Mouse (Mus musculus) right cerebral cortex, postnatal 10 days (tissue): ENCODE measurements at regions not wholly inside any gene's neighbourhood (a gene's known extent, or its start where the extent isn't known, plus 50 kb on each side); places are given as distances from the start of the nearest gene placed in this dataset.

Experiments
- DNase-seq, 2 experiments: peaks; one replicate each; pipeline ENCODE4 v3.0.0; 2021; ENCODE audit warnings: low spot score in 2 of 2

- no peak for DNase-seq
Measured at GRCm38 (mm10) chr12:10572378-10572650, 181.7 kb downstream of the Rdh14 start.

- no peak for DNase-seq
Measured at GRCm38 (mm10) chr12:10573381-10573780, 182.8 kb downstream of the Rdh14 start.

- no peak for DNase-seq
Measured at GRCm38 (mm10) chr12:10582840-10583614, 192.5 kb downstream of the Rdh14 start.

- no peak for DNase-seq
Measured at GRCm38 (mm10) chr12:10584026-10584425, 193.5 kb downstream of the Rdh14 start.

- peak; percentile 77 to 83 for DNase-seq
Measured at GRCm38 (mm10) chr12:10589537-10589936, 199.0 kb downstream of the Rdh14 start.

GRCm38 (mm10) chr12:10597976-10598746 lies 207.6 kb downstream of the Rdh14 start:
- DNase-seq: peak; percentile 64 to 79

GRCm38 (mm10) chr12:10600111-10600510 lies 209.5 kb downstream of the Rdh14 start:
- no peak for DNase-seq

- DNase-seq: no peak
Measured at GRCm38 (mm10) chr12:10618319-10618718, 227.7 kb downstream of the Rdh14 start.

- no peak for DNase-seq
Measured at GRCm38 (mm10) chr12:10620541-10620940, 230.0 kb downstream of the Rdh14 start.

GRCm38 (mm10) chr12:10638591-10638990 lies 248.0 kb downstream of the Rdh14 start:
- no peak for DNase-seq

- DNase-seq: peak; percentile 26 to 50
Measured at GRCm38 (mm10) chr12:10654466-10655184, 264.1 kb downstream of the Rdh14 start.

- no peak for DNase-seq
Measured at GRCm38 (mm10) chr12:10655185-10655544, 264.6 kb downstream of the Rdh14 start.

GRCm38 (mm10) chr12:10658826-10659225 lies 268.3 kb downstream of the Rdh14 start:
- DNase-seq: no peak

GRCm38 (mm10) chr12:10686747-10687146 lies 296.2 kb downstream of the Rdh14 start:
- DNase-seq: no peak
